Mouse (Mus musculus): ENCODE data around the gene Mid1.
"Not testable (repeated sequence)": the region's sequence is repeated elsewhere in the genome, so short reads cannot be mapped to it uniquely, and the experiment has no call there.

The Mid1 gene

GRCm38 (mm10) chrX:169989691-169990631 lies 305.0 kb downstream of the Mid1 start:
- DNase-seq, result peak; percentile 84

DNA sequence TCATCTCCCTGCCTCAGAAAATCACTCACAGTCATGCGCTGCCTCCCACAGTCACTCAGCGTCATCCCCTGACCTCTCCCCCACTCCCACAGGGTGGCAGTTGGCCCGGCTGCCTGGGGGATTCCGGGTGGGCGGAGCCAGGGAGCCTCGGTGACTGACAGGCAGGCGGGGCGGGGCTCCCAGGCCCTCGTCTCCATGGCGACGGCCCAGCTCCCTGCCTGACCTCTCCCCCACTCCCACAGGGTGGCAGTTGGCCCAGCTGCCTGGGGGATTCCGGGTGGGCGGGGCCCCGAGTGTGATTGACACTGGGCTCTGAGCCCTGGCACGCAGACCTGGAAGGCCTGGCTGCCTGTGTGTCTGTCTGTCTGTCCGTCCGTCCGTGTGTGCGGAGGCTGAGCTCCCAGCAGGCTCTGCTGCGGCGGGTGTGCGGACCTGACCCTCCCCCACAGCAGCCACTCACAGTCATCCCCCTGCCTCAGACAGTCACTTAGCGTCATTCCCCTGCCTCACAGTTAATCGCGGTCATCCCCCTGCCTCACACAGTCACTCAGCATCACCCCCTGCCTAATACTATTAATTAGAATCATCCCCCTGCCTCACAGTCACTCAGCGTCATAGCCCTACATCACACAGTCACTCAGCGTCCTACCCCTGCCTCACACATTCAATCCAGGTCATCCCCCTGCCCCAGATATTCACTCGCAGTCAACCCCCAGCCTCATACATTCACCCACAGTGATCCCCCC lies 306.3 kb downstream of the Mid1 start:
- DNase-seq, result not testable (repeated sequence)

DNA sequence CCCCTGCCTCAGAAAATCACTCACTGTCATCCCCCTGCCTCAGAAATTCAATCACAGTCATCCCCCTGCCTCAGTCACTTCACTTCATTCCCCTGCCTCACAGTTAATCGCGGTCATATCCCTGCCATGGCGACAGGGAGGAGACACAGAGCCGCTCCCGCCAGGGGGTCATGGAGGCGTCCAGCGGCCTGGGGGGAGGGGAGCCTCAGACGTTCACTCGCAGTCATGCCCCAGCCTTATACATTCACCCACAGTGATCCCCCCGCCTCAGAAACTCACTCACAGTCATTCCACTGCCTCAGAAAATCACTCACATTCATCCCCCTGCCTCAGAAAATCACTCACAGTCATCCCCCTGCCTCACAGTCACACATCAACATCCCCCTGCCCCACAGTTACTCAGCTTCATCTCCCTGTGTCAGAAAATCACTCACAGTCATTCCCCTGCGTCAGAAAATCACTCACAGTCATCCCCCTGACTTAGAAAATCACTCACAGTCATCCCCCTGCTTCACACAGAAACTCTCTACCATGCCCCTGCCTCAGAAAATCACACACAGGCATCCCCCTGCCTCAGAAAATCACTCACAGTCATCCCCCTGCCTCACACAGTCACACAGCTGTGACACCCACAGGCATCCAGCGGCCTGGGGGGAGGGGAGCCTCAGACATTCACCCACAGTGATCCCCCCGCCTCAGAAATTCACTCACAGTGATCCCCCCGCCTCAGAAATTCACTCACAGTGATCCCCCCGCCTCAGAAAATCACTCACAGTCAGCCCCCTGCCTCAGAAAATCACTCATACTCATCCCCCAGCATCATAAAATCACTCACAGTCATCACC lies 307.3 kb downstream of the Mid1 start:
- not testable (repeated sequence) for DNase-seq

DNA sequence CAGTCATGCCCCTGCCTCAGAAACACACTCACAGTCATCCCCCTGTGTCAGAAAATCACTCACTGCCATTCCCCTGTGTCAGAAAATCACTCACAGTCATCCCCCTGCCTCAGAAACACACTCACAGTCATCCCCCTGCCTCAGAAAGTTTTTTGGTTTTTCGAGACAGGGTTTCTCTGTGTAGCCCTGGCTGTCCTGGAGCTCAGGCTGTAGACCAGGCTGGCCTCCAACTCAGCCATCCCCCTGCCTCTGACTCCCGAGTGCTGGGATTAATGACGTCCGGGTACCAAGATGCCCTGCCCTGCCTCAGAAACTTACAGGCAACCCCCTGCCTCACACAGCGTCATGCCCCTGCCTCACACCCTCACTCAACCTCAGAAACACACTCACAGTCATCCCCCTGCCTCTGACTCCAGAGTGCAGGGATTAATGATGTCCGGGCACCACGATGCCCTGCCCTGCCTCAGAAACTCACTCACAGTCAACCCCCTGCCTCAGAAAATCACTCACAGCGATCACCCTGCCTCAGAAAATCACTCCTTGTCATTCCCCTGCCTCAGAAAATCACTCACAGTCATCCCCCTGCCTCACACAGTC lies 308.1 kb downstream of the Mid1 start:
- not testable (repeated sequence) for DNase-seq

GRCm38 (mm10) chrX:169994011-169994865 lies 309.2 kb downstream of the Mid1 start:
- DNase-seq, result peak; percentile 53

DNA sequence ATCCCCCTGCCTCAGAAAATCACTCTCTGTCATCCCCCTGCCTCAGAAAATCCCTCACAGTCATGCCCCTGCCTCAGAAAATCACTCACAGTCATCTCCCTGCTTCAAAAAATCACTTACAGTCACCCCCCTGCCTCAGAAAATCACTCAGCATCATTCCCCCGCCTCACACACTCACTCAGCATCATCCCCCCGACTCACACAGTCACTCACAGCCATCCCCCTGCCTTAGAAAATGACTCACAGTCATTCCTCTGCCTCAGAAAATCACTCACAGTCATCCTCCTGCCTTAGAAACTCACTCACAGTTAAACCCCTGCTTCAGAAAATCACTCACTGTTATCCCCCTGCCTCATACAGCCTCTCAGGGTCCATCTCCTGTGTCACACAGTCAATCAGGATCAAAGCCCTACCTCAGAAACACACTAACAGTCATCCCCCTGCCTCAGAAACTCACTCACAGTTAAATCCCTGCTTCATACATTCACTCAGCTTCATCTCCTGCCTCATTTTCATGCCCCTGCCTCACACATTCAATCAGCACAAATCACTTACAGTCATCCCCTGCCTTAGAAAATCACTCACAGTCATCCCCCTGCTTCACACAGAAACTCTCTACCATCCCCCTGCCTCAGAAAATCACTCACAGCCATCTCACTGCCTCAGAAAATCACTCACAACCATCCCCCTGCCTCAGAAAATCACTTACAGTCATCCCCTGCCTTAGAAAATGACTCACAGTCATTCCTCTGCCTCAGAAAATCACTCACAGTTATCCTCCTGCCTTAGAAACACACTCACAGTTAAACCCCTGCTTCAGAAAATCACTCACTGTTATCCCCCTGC lies 310.1 kb downstream of the Mid1 start:
- DNase-seq, result not testable (repeated sequence)

DNA sequence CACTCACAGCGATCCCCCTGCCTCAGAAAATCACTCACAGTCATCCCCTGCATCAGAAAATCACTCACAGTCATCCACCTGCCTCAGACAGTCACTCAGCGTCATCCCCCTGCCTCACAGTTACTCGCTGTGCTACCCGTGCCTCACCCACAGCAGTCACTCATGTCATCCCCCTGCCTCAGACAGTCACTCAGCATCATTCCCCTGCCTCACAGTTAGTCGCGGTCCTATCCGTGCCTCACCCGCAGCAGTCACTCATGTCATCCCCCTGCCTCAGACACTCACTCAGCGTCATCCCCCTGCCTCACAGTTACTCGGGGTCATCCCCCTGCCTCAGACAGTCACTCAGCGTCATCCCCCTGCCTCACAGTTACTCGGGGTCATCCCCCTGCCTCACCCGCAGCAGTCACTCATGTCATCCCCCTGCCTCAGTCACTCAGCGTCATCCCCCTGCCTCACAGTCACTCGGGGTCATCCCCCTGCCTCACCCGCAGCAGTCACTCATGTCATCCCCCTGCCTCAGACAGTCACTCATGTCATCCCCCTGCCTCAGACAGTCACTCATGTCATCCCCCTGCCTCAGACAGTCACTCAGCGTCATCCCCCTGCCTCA lies 311.0 kb downstream of the Mid1 start:
- peak; percentile 46 for DNase-seq

- DNase-seq, result peak; percentile 80
Observed at GRCm38 (mm10) chrX:169996926-169997325, 311.9 kb downstream of the Mid1 start.

DNA sequence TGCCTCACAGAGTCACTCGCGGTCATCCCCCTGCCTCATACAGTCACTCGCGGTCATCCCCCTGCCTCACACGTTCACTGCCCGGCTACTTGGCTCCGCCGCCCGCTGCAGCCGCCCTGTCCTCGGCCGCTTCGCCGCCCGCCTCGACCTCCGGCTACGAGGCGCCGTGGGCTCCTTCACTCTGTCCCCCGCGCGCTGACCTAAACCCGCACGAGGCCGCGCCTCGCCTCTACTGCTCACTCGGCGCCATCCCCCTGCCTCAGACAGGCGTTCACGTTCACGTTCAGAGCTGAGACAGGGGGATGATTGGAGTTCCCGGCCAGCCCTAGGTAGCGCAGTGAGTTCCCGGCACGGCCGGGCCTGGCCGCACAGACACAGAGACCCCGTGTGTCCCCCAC lies 312.5 kb downstream of the Mid1 start:
- DNase-seq, result not testable (repeated sequence)

DNA sequence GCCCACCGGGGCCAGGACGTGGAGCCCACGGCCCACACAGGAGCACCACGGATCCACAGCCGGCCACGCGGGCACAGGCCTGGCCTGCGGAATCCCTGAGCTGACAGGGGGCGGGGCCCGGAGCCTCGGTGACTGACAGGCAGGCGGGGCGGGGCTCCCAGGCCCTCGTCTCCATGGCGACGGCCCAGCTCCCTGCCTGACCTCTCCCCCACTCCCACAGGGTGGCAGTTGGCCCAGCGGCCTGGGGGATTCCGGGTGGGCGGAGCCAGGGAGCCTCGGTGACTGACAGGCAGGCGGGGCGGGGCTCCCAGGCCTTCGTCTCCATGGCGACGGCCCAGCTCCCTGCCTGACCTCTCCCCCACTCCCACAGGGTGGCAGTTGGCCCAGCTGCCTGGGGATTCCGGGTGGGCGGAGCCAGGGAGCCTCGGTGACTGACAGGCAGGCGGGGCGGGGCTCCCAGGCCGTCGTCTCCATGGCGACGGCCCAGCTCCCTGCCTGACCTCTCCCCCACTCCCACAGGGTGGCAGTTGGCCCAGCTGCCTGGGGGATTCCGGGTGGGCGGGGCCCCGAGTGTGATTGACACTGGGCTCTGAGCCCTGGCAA lies 313.0 kb downstream of the Mid1 start:
- DNase-seq, result peak; percentile 100

- DNase-seq, result not testable (repeated sequence)
Observed at GRCm38 (mm10) chrX:169998559-169999219, 313.7 kb downstream of the Mid1 start.

GRCm38 (mm10) chrX:169999226-169999883 lies 314.4 kb downstream of the Mid1 start:
- DNase-seq, result not testable (repeated sequence)

- not testable (repeated sequence) for DNase-seq
Observed at GRCm38 (mm10) chrX:169999912-170000641, 315.1 kb downstream of the Mid1 start.

- DNase-seq, result not testable (repeated sequence)
Observed at GRCm38 (mm10) chrX:170000642-170001387, 315.8 kb downstream of the Mid1 start.

- DNase-seq, result not testable (repeated sequence)
Observed at GRCm38 (mm10) chrX:170001388-170001695, 316.3 kb downstream of the Mid1 start.

- DNase-seq, result not testable (repeated sequence)
Observed at GRCm38 (mm10) chrX:170002510-170003197, 317.7 kb downstream of the Mid1 start.

All from kidney, adult 9 months (tissue).